Mouse (Mus musculus): ENCODE results near the gene Pomgnt2. TPM values are rescaled to one million over a fixed set of nuclear protein-coding genes. Genes with fewer than 3 reads are reported as not detected.
"Not testable (repeated sequence)": the region's sequence is repeated elsewhere in the genome, so short reads cannot be mapped to it uniquely, and the experiment has no call there.

Gene Pomgnt2
- 15.7 and 16.7 TPM in 2 replicates for polyA plus RNA-seq (2012; rRNA removed)

- no peak for DNase-seq (ENCODE audit: low spot score)
These were observed at the start of gene Pomgnt2 for GRCm38 (mm10) chr9:121997010-121997409. Gene Pomgnt2 (minus strand): TSS chr9:121997110.

- DNase-seq (ENCODE audit: low spot score), result no peak
These were observed 42.9 kb upstream of the Pomgnt2 start for GRCm38 (mm10) chr9:122039848-122040247.

GRCm38 (mm10) chr9:122038631-122039030 is 41.7 kb upstream of the Pomgnt2 start:
- no peak for DNase-seq (ENCODE audit: low spot score)

- DNase-seq (ENCODE audit: low spot score), result no peak
These were observed 39.7 kb upstream of the Pomgnt2 start for GRCm38 (mm10) chr9:122036496-122037054.

- DNase-seq (ENCODE audit: low spot score), result no peak
These were observed 38.9 kb upstream of the Pomgnt2 start for GRCm38 (mm10) chr9:122035807-122036206.

- no peak for DNase-seq (ENCODE audit: low spot score)
These were observed 38.0 kb upstream of the Pomgnt2 start for GRCm38 (mm10) chr9:122034949-122035348.

- DNase-seq (ENCODE audit: low spot score), result no peak
These were observed 35.2 kb upstream of the Pomgnt2 start for GRCm38 (mm10) chr9:122032071-122032470.

GRCm38 (mm10) chr9:122030706-122031105 is 33.8 kb upstream of the Pomgnt2 start:
- DNase-seq (ENCODE audit: low spot score), result no peak

- DNase-seq (ENCODE audit: low spot score), result no peak
These were observed 32.9 kb upstream of the Pomgnt2 start for GRCm38 (mm10) chr9:122029765-122030164.

- DNase-seq (ENCODE audit: low spot score), result no peak
These were observed 31.2 kb upstream of the Pomgnt2 start for GRCm38 (mm10) chr9:122027914-122028745.

- DNase-seq (ENCODE audit: low spot score), result peak; percentile 21
These were observed 30.4 kb upstream of the Pomgnt2 start for GRCm38 (mm10) chr9:122027081-122027913.

GRCm38 (mm10) chr9:122025855-122026590 is 29.1 kb upstream of the Pomgnt2 start:
- DNase-seq (ENCODE audit: low spot score), result peak; percentile 12

- peak; percentile 13 for DNase-seq (ENCODE audit: low spot score)
These were observed 27.5 kb upstream of the Pomgnt2 start for GRCm38 (mm10) chr9:122024419-122024818.

- DNase-seq (ENCODE audit: low spot score), result no peak
These were observed 27.0 kb upstream of the Pomgnt2 start for GRCm38 (mm10) chr9:122023873-122024272.

GRCm38 (mm10) chr9:122022776-122023175 is 25.9 kb upstream of the Pomgnt2 start:
- no peak for DNase-seq (ENCODE audit: low spot score)

GRCm38 (mm10) chr9:122021581-122021980 is 24.7 kb upstream of the Pomgnt2 start:
- DNase-seq (ENCODE audit: low spot score), result no peak

GRCm38 (mm10) chr9:122021171-122021570 is 24.3 kb upstream of the Pomgnt2 start:
- not testable (repeated sequence) for DNase-seq (ENCODE audit: low spot score)

GRCm38 (mm10) chr9:122020321-122020720 is 23.4 kb upstream of the Pomgnt2 start:
- DNase-seq (ENCODE audit: low spot score), result no peak

GRCm38 (mm10) chr9:122018782-122019395 is 22.0 kb upstream of the Pomgnt2 start:
- no peak for DNase-seq (ENCODE audit: low spot score)

GRCm38 (mm10) chr9:122018079-122018478 is 21.2 kb upstream of the Pomgnt2 start:
- DNase-seq (ENCODE audit: low spot score), result no peak

- peak; percentile 54 for DNase-seq (ENCODE audit: low spot score)
These were observed 17.3 kb upstream of the Pomgnt2 start for GRCm38 (mm10) chr9:122014241-122014667.
